Mouse (Mus musculus): ENCODE results near the gene Dpf2.
A peak's percentile ranks its signal among the peaks of the same experiment; 100 is the strongest.

GRCm38 (mm10) chr19:5923990-5924712 is 11.3 kb upstream of the Dpf2 start:
- TF ChIP-seq POLR2A (IDR thresholded peaks at IDR 0.05; ENCODE audit: borderline replicate concordance, low read depth, low read length) (no peak), CTCF (IDR thresholded peaks at IDR 0.05; ENCODE audit: low read depth, low read length) (peak; percentile 86)
